Mouse (Mus musculus) bone marrow, adult 2 months (tissue): ENCODE data around the gene Casp2.

ENCODE experiments used
- CTCF ChIP-seq: fragments of 200-500 bp; IDR thresholded peaks from 2 replicates; pipeline ENCODE4 v1.5.1; 2011; ENCODE audit warnings: low read length, control low read depth; ENCODE audit not compliant: control insufficient read depth, insufficient read depth
- POLR2A ChIP-seq: fragments of 200-500 bp; IDR thresholded peaks from 2 replicates; pipeline ENCODE4 v1.6.1; 2011; ENCODE audit warnings: low read depth, mild to moderate bottlenecking, control low read depth, low read length, borderline replicate concordance; ENCODE audit not compliant: control insufficient read depth

DNA sequence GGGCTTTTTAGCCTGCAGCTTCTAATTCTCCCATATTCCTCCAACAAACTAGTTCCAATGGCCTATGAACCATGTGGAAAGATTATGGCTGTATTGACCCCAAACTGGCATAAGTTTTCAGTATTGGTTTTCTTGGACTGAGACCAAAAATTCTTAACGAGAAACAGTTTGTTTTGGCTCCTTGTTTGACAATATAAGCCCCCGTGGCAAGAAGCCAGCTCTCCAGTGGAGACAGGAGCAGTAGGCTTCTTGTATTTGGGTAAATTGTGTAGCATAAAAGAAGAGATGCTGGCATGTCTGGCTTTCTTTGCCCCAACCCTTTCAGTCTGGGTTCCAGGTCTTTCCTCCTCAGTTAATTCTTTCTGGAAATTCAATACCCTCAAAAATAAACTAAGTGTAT lies 11.4 kb downstream of the Casp2 start:
- TF ChIP-seq CTCF (no peak), POLR2A (no peak)
